Mouse (Mus musculus): ENCODE measurements around the gene Kyat1.
"Not testable (repeated sequence)": the region's sequence is repeated elsewhere in the genome, so short reads cannot be mapped to it uniquely, and the experiment has no call there.

The Kyat1 gene

GRCm38 (mm10) chr2:30214745-30215144, 9.1 kb upstream of the Kyat1 start:
- no peak for DNase-seq (ENCODE audit: low spot score in 2 of 2)

- no peak for DNase-seq (ENCODE audit: low spot score in 2 of 2)
These were observed 7.3 kb upstream of the Kyat1 start for GRCm38 (mm10) chr2:30212951-30213350.

GRCm38 (mm10) chr2:30212169-30212545, 6.5 kb upstream of the Kyat1 start:
- DNase-seq (ENCODE audit: low spot score in 2 of 2): no peak

GRCm38 (mm10) chr2:30211408-30212168, 5.9 kb upstream of the Kyat1 start:
- no peak for DNase-seq (ENCODE audit: low spot score in 2 of 2)

- no peak for DNase-seq (ENCODE audit: low spot score in 2 of 2)
These were observed 2.2 kb upstream of the Kyat1 start for GRCm38 (mm10) chr2:30207886-30208285.

GRCm38 (mm10) chr2:30207401-30207800, 1.8 kb upstream of the Kyat1 start:
- no peak for DNase-seq (ENCODE audit: low spot score in 2 of 2)

GRCm38 (mm10) chr2:30205255-30205628, 405 bp downstream of the Kyat1 start:
- no peak for DNase-seq (ENCODE audit: low spot score in 2 of 2)

GRCm38 (mm10) chr2:30203439-30203838, 2.2 kb downstream of the Kyat1 start:
- DNase-seq (ENCODE audit: low spot score in 2 of 2): no peak

- DNase-seq (ENCODE audit: low spot score in 2 of 2): no peak
These were observed 5.2 kb downstream of the Kyat1 start for GRCm38 (mm10) chr2:30200388-30200925.

- DNase-seq (ENCODE audit: low spot score in 2 of 2): no peak
These were observed 5.7 kb downstream of the Kyat1 start for GRCm38 (mm10) chr2:30199984-30200383.

GRCm38 (mm10) chr2:30198021-30198420, 7.6 kb downstream of the Kyat1 start:
- no peak for DNase-seq (ENCODE audit: low spot score in 2 of 2)

GRCm38 (mm10) chr2:30194656-30195055, 11.0 kb downstream of the Kyat1 start:
- DNase-seq (ENCODE audit: low spot score in 2 of 2): no peak

- no peak for DNase-seq (ENCODE audit: low spot score in 2 of 2)
These were observed 13.7 kb downstream of the Kyat1 start for GRCm38 (mm10) chr2:30191790-30192580.

GRCm38 (mm10) chr2:30185681-30186080, 20.0 kb downstream of the Kyat1 start:
- DNase-seq (ENCODE audit: low spot score in 2 of 2): no peak

- no peak for DNase-seq (ENCODE audit: low spot score in 2 of 2)
These were observed 20.4 kb downstream of the Kyat1 start for GRCm38 (mm10) chr2:30185276-30185675.

- no peak for DNase-seq (ENCODE audit: low spot score in 2 of 2)
These were observed 21.9 kb downstream of the Kyat1 start for GRCm38 (mm10) chr2:30183721-30184120.

GRCm38 (mm10) chr2:30182424-30182823, 23.2 kb downstream of the Kyat1 start:
- no peak for DNase-seq (ENCODE audit: low spot score in 2 of 2)

GRCm38 (mm10) chr2:30178711-30179110, 26.9 kb downstream of the Kyat1 start:
- not testable (repeated sequence) for DNase-seq (ENCODE audit: low spot score in 2 of 2)

GRCm38 (mm10) chr2:30177700-30178675, 27.7 kb downstream of the Kyat1 start, which contains the start of gene Spout1:
Gene Spout1, minus strand, starts transcription at chr2:30178459.
- peak; percentile 96 to 97 for DNase-seq (ENCODE audit: low spot score in 2 of 2)

GRCm38 (mm10) chr2:30176561-30176960, 29.1 kb downstream of the Kyat1 start:
- no peak for DNase-seq (ENCODE audit: low spot score in 2 of 2)

GRCm38 (mm10) chr2:30175897-30176296, 29.8 kb downstream of the Kyat1 start:
- DNase-seq (ENCODE audit: low spot score in 2 of 2): no peak
